Mouse (Mus musculus) CD4-positive, CD25-positive, alpha-beta regulatory T cell, adult 4 months (primary cell): Measurements from ENCODE around the gene Umodl1. TPM values are rescaled to one million over a fixed set of nuclear protein-coding genes. Genes with fewer than 3 reads are reported as not detected.

ENCODE experiments used
- ATAC-seq: one replicate; pipeline ENCODE4 v1.8.0; 2017
- polyA plus RNA-seq, 2 experiments: library from polyadenylated mRNA; unstranded; fragments of 100-300 nt; shearing (Covaris generic); gene quantifications; one replicate each; pipeline ENCODE4 v1.2.1; 2017

Umodl1 gene
- polyA plus RNA-seq = not detected

GRCm38 (mm10) chr17:30954340-30954739 is at the start of gene Umodl1:
Umodl1 (plus strand) TSS chr17:30954640.
- ATAC-seq = no peak

GRCm38 (mm10) chr17:30907577-30907976 is 46.9 kb upstream of the Umodl1 start:
- no peak for ATAC-seq

- ATAC-seq = no peak
These were observed 43.3 kb upstream of the Umodl1 start for GRCm38 (mm10) chr17:30910866-30911731.

- ATAC-seq = no peak
These were observed 42.7 kb upstream of the Umodl1 start for GRCm38 (mm10) chr17:30911732-30912088.

GRCm38 (mm10) chr17:30912536-30912935 is 41.9 kb upstream of the Umodl1 start:
- ATAC-seq = no peak

- ATAC-seq = no peak
These were observed 40.2 kb upstream of the Umodl1 start for GRCm38 (mm10) chr17:30914264-30914663.

GRCm38 (mm10) chr17:30923566-30923965 is 30.9 kb upstream of the Umodl1 start:
- ATAC-seq = no peak

GRCm38 (mm10) chr17:30930827-30931226 is 23.6 kb upstream of the Umodl1 start:
- no peak for ATAC-seq

GRCm38 (mm10) chr17:30932836-30933235 is 21.6 kb upstream of the Umodl1 start:
- ATAC-seq = no peak

GRCm38 (mm10) chr17:30935301-30935700 is 19.1 kb upstream of the Umodl1 start:
- ATAC-seq = no peak

GRCm38 (mm10) chr17:30938554-30938953 is 15.9 kb upstream of the Umodl1 start:
- no peak for ATAC-seq

- ATAC-seq = no peak
These were observed 6.1 kb upstream of the Umodl1 start for GRCm38 (mm10) chr17:30948382-30948781.

- no peak for ATAC-seq
These were observed 3.7 kb upstream of the Umodl1 start for GRCm38 (mm10) chr17:30950780-30951179.

- no peak for ATAC-seq
These were observed 2.8 kb upstream of the Umodl1 start for GRCm38 (mm10) chr17:30951600-30951999.

- ATAC-seq = peak; percentile 93
These were observed 7.6 kb downstream of the Umodl1 start for GRCm38 (mm10) chr17:30961936-30962592.

GRCm38 (mm10) chr17:30962880-30963279 is 8.4 kb downstream of the Umodl1 start:
- ATAC-seq = no peak

- no peak for ATAC-seq
These were observed 15.5 kb downstream of the Umodl1 start for GRCm38 (mm10) chr17:30969983-30970382.

- no peak for ATAC-seq
These were observed 17.4 kb downstream of the Umodl1 start for GRCm38 (mm10) chr17:30971877-30972276.

- no peak for ATAC-seq
These were observed 18.9 kb downstream of the Umodl1 start for GRCm38 (mm10) chr17:30973332-30973731.

GRCm38 (mm10) chr17:30977290-30977689 is 22.9 kb downstream of the Umodl1 start:
- ATAC-seq = no peak

GRCm38 (mm10) chr17:30978556-30978955 is 24.1 kb downstream of the Umodl1 start:
- no peak for ATAC-seq

- no peak for ATAC-seq
These were observed 29.1 kb downstream of the Umodl1 start for GRCm38 (mm10) chr17:30983521-30983920.

- no peak for ATAC-seq
These were observed 35.8 kb downstream of the Umodl1 start for GRCm38 (mm10) chr17:30990254-30990653.

GRCm38 (mm10) chr17:30996296-30996695 is 41.9 kb downstream of the Umodl1 start:
- ATAC-seq = no peak
